Mouse (Mus musculus) cerebellum, postnatal 10 days (tissue): Measurements from ENCODE around the gene Aqp3.

ENCODE experiments used
- DNase-seq, 2 experiments: peaks; one replicate each; pipeline ENCODE4 v3.0.0; 2021; ENCODE audit warnings: mixed read lengths in 2 of 2

Gene Aqp3

GRCm38 (mm10) chr4:41063351-41063750 is 34.6 kb downstream of the Aqp3 start:
- DNase-seq = no peak

DNA sequence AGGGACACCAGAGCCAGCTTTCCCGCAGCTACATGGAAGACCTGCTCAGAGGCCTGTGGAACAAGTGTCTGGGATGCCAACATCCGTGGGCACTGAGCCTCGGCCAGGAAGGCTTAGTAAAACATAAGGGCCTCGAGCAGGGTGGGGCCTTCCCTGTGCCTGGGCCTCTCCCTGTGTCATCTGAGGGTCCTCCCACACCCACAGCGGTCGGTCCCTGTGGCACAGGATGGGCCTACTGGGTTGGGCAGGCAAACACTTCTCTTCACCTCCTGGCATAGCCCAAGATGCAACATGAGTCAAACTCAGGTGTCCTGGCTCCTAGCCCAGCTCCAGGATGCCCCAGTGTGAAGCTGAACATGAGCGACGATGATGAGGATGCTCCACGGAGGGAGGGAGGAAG is 40.6 kb downstream of the Aqp3 start:
- peak; percentile 54 to 62 for DNase-seq

GRCm38 (mm10) chr4:41056742-41057332 is 41.1 kb downstream of the Aqp3 start:
- DNase-seq = peak in 1 of 2 experiments; percentile 6

DNA sequence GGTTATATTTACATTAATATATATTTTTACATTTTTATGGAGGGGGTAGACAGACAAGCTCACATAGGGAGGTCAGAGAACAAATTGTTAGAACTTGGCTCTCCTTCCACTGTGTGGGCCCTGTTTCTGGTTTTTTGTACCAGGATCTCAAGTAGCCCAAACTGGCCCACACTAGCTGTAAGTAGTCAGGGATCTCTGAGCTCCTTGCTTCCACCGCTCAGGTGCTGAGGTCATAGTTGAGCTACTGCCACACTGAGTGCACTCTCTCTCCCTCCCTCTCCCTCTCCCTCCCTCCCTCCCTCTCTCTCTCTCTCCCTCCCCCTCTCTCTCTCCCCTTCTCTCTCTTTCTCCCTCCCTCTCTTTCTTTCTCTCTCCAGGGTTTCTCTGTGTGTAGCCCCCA is 41.7 kb downstream of the Aqp3 start:
- no peak for DNase-seq

DNA sequence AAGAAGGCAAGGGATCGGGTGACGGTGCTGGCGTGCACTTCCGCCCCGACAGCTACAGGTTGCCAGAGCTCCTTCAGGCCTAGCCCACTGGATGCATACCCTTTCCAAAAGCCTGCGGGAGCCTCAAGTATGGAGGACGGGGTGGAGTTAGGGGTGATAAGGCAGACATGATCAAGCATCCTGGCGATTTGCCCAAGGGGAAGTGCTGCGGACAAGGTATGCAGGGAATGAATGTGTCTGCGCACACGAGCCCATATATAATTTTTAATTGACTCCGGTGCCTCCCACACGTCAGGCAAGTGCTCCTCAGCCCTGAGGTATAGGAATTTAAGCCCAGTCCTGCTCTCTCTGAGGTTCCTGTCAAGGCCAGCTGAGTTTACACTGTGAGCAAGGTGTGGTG is 42.9 kb downstream of the Aqp3 start:
- no peak for DNase-seq

- no peak for DNase-seq
Measured at GRCm38 (mm10) chr4:41051781-41052180, 46.2 kb downstream of the Aqp3 start.

- DNase-seq = peak; percentile 96 to 98
Measured at GRCm38 (mm10) chr4:41050726-41051675, 47.0 kb downstream of the Aqp3 start.

DNA sequence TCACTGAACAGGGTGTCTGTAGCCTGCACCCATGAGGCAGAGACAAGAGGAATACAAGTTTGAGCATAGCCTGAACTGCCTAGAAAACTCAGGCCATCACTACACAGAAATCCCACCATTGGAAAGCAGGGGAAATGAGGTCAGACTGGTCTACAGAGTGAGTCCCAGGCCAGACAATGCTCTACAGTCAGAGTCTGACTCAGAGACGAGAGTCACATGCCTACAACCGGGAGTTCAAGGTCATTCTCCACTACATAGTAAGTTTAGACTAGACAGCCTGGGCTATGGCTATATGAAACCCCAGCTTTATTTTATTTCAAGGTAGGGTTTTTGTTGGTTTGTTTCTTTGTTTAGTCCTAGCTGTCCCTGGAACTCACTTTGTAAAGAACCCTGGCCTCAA is 49.1 kb downstream of the Aqp3 start:
- no peak for DNase-seq

DNA sequence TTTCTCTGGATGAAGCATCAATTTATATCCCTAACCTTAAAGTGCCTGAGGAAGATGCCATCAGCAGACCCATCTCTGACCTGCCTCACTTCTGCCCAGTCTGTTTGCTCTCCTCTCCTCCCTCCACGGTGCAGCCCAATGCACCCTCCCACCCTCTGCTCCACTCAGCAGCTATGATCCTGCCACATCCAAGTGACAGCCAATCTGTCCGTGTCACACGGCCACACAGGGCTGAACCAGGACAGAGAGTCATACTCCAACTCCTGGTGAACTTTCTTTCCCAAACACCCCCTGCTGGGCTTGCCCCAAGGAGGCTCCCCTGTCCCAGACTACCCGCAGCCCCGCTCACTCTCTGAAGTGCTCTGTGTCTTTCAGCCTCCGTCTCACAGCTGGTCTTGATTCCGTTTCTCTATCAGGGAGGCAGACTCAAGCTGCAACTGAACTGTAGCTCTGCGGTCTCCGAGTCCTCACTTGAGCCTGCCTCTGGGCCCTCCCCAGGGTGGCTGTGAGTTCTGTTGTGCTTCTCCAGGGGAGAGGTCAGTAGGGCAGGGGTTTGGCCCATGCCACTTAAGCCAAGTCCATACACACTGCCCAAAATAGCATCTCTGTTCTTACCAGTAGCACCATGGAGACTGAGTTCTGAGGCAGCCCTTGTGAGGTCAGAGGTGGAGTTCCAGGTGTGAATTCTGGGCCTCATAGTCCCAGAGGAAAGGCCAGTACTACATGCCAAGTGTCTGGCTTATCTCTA is 50.3 kb downstream of the Aqp3 start, which contains the start of gene Aqp7:
Aqp7 (minus strand) TSS at position 616 of the 748 bp plus-strand sequence.
- DNase-seq = no peak

DNA sequence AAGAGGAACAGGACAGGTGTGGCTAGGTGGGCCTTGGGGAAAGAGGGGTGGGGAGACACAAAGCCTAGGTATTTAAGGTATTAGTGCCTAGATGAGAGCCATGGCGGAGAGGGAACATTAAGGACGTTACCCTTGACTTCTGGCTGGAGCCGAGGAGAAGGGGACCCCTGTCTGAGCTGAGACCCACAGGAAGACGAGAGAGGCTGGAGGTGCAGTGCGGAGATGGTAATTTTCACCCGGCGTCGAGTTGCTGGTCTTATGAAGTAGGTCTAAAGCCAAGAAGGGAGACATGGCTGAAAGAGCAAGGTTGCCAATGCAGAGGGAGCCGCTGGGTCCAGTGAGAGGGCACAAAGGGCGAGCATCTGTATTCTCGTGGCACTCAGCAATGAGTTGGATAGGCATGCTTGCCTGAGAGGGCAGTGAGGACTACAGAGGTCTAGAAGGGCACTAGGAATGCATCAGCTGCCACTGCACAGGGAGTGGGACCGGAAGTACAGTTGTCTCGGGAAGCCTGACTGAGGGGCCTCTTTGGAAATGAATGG is 51.7 kb downstream of the Aqp3 start:
- no peak for DNase-seq

DNA sequence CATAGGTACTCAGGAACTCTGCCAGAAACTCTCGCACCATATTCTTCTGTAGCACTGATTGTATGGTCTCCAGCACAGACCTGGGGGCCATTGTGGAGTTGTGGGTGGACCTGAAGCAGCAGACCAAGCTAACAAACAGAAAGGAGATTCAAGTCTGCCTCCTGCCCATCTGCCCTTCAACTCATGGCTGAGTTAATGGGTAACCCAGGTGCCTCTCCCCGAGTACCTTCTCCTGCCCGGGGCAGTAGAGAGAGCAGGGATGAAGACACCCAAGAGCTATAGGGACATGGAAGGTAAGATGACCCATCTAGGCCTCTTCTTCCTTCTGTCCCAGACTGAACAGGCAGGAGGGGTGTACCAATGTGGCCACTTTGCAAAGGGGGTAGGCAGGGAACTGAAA is 52.7 kb downstream of the Aqp3 start:
- no peak for DNase-seq

DNA sequence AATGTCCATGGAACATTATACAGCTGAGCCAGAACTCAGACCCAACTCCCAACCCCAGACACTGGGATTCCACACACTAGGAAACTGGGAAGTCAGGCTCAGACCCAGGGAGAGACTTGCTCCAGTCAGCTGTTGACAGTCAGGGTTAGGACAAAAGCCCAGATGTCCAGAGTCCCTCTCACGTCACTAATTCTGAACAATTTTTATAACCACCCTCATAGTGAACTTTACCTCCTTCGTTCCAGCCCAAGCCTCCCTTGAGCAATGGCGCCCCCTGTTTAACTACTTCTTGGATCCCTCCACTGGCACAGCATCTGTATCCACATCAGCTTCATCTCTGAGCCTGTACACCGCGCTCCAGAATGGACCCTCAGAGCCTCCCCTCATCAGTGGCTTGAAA is 54.0 kb downstream of the Aqp3 start:
- no peak for DNase-seq

DNA sequence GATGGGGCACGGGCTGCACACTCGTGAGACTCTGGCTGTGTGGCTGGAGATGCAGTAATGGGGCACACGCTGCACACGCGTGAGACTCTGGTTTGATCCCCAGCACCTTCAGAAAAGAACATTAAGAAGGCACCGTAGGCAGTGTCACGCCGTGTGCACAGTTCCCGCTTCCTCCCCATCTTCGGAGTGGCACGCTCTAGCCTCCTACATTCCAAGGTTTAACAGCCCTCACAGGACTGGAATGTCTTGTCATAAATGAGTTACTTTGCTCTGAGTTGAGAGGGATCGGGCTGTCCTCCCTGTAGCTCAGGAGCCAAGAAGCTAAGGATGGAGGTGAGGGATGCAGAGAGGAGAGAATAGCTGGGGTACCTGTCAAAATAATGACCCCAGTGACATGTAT is 55.1 kb downstream of the Aqp3 start:
- DNase-seq = no peak
